Mouse (Mus musculus) heart, postnatal 0 days (tissue): Measurements from ENCODE around the gene Tmem131l. TPM values are rescaled to one million over a fixed set of nuclear protein-coding genes. Genes with fewer than 3 reads are reported as not detected.
"Not testable (repeated sequence)": the region's sequence is repeated elsewhere in the genome, so short reads cannot be mapped to it uniquely, and the experiment has no call there.

Experiments used
- ATAC-seq: fragments of 200-750 bp; cut with Nextera tagmentation; 2 replicates; pipeline ENCODE4 v1.8.0; 2017; ENCODE audit warnings: low read depth, moderate number of reproducible peaks, moderate library complexity; ENCODE audit not compliant: insufficient read depth
- DNase-seq: peaks from one replicate; pipeline ENCODE4 v3.0.0-alpha.2; 2016; ENCODE audit warnings: low spot score
- H3K27ac ChIP-seq: fragments of 300-500 bp; sonication (generic); 2 replicates; pipeline ENCODE4 v1.5.1; 2014; ENCODE audit warnings: low read depth, mild to moderate bottlenecking
- H3K27me3 ChIP-seq: fragments of 300-500 bp; sonication (generic); 2 replicates; pipeline ENCODE4 v1.6.1; 2014; ENCODE audit warnings: low read length, mixed read lengths; ENCODE audit not compliant: control insufficient read depth, insufficient read depth
- H3K36me3 ChIP-seq: fragments of 300-500 bp; sonication (generic); replicated peaks from 2 replicates; pipeline ENCODE4 v1.6.1; 2014; ENCODE audit warnings: low read length, mixed read lengths; ENCODE audit not compliant: control insufficient read depth, insufficient read depth
- H3K4me1 ChIP-seq: fragments of 300-500 bp; sonication (generic); 2 replicates; pipeline ENCODE4 v1.6.1; 2014; ENCODE audit warnings: antibody characterized with exemption; ENCODE audit not compliant: control insufficient read depth, insufficient read depth
- H3K4me2 ChIP-seq: fragments of 300-500 bp; sonication (generic); 2 replicates; pipeline ENCODE4 v1.6.1; 2014; ENCODE audit warnings: low read depth, mild to moderate bottlenecking, low read length, moderate library complexity
- H3K4me3 ChIP-seq: fragments of 300-500 bp; sonication (generic); 2 replicates; pipeline ENCODE4 v1.5.1; 2014; ENCODE audit warnings: low read depth, low read length
- H3K9ac ChIP-seq: fragments of 300-500 bp; sonication (generic); replicated peaks from 2 replicates; pipeline ENCODE4 v1.6.1; 2014; ENCODE audit warnings: low read depth, low read length, mixed read lengths
- H3K9me3 ChIP-seq: fragments of 300-500 bp; sonication (generic); replicated peaks from 2 replicates; pipeline ENCODE4 v1.6.1; 2016; ENCODE audit warnings: low read length; ENCODE audit not compliant: control insufficient read depth
- CTCF ChIP-seq: IDR thresholded peaks from 2 replicates; pipeline ENCODE4 v1.5.1; 2016; ENCODE audit warnings: antibody characterized with exemption, control low read depth, low read depth
- EP300 ChIP-seq: IDR thresholded peaks from 2 replicates; pipeline ENCODE4 v1.6.1; 2016; ENCODE audit warnings: antibody characterized with exemption, low read depth
- WGBS: fragments of 180-500 bp; shearing (Covaris S2); extraction: QIAGEN DNeasy Blood & Tissue Kit; methylation state at CpG from one replicate; pipeline ENCODE4 v1.1.7; 2014; 5-methylcytosine and 5-hydroxymethylcytosine counted together
- polyA plus RNA-seq: library from polyadenylated mRNA; unstranded; fragments of >200 nt; fragmentation: Nextera tagmentation; extraction: Ambion mirVana; gene quantifications from 2 replicates; pipeline ENCODE4 v1.2.1, GENCODE M21; 2015
- total RNA-seq: library from RNA; depleted of rRNA; stranded (reverse); fragments of >200 nt; gene quantifications from 2 replicates; pipeline ENCODE4 v1.2.3, GENCODE M21; 2014; ENCODE audit warnings: low replicate concordance

Tmem131l gene
- total and polyA plus RNA-seq, 2 experiments from 2014 or later: 16.5 to 32.6 TPM

DNA sequence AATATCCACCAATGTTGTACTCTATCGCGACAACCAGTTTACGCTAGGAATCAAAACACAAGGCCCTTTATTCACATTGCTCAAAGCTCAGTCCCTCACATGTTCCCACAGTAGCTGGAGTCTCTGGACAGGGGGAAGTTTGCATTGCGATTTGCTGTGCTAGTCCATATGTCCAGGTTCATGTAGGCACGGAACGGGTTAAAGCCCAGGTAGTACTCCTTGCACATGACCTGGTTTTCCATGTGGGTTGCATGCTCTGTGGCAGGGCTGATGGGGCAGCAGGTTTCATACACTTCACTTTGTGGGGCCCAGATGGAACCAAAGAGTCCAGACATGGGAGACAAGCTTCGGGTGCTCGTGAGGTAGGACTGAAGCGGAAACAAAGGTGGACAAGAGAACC, 141.7 kb downstream of the Tmem131l start:
- Histone ChIP-seq H3K27ac (no peak overlapping the region), H3K36me3 (peaks cover 49% of the 10 kb centered on the region), H3K4me2 (no peak overlapping the region), H3K4me3 (no peak overlapping the region), H3K4me1 (no peaks in the 10 kb centered on the region), H3K9ac (no peak overlapping the region), H3K27me3 (no peaks in the 10 kb centered on the region), H3K9me3 (no peaks in the 10 kb centered on the region)
- ATAC-seq (no peak), DNase-seq (no peak)
- 93% methylated on average over 9 of the region's 9 CpGs for WGBS
- TF ChIP-seq EP300: no peak
- no peak for TF ChIP-seq CTCF

DNA sequence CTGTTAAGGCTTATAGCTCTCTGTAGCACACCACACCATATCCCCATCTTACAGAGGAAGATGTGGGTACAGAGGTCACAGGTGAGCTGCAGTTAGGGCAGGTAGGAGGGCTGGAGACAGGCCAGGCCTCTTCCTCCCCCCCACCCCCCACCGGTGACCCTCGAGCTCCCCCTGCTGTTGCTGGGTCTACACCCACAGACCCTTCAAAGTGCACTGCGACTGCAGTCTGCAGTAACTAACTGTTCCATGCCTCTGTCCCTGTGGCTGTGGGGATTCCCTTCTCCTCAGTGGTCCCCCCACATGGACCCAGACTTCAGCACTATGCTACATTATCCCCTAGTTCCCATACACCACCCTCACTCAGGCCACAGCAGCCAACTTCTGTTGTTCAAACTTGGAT, 144.2 kb downstream of the Tmem131l start:
- Histone ChIP-seq H3K9ac (no peak overlapping the region), H3K27me3 (no peaks in the 10 kb centered on the region), H3K27ac (no peak overlapping the region), H3K4me1 (no peaks in the 10 kb centered on the region), H3K36me3 (peaks cover 32% of the 10 kb centered on the region), H3K9me3 (no peaks in the 10 kb centered on the region), H3K4me2 (no peak overlapping the region), H3K4me3 (no peak overlapping the region)
- no peak for ATAC-seq
- no peak for DNase-seq
- WGBS: 33% methylated on average over 3 of the region's 3 CpGs
- peak; percentile 23; the same call in 1 of the 2 replicates for TF ChIP-seq CTCF
- TF ChIP-seq EP300: no peak

DNA sequence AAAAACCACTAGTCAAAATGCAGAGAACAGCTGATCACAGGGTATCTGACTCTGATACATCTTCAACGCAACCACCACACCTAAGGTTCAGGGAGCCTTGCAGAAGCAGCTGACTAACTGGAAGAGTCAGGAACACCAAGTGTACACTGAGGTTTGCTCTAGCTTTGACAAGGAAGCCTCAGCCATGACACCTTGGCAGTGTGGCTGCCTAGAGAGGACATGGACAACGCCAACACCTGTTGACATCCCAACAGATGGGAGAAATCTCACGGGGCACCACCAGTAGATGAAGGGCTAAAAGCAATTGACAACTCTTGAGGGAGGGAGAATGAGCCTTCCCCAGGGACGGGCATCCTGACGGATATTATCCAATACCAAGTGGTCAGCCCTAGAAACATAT, 144.9 kb downstream of the Tmem131l start:
- TF ChIP-seq CTCF: no peak
- TF ChIP-seq EP300: no peak
- DNase-seq (no peak), ATAC-seq (no peak)
- H3K9me3 ChIP-seq: no peaks in the 10 kb centered on the region
- no peak overlapping the region for H3K4me2 ChIP-seq
- 86% methylated on average over 5 of the region's 5 CpGs for WGBS
- H3K4me1 ChIP-seq: no peaks in the 10 kb centered on the region
- no peaks in the 10 kb centered on the region for H3K27me3 ChIP-seq
- no peak overlapping the region for H3K4me3 ChIP-seq
- H3K36me3 ChIP-seq: peaks cover 25% of the 10 kb centered on the region
- H3K9ac ChIP-seq: no peak overlapping the region
- no peak overlapping the region for H3K27ac ChIP-seq

DNA sequence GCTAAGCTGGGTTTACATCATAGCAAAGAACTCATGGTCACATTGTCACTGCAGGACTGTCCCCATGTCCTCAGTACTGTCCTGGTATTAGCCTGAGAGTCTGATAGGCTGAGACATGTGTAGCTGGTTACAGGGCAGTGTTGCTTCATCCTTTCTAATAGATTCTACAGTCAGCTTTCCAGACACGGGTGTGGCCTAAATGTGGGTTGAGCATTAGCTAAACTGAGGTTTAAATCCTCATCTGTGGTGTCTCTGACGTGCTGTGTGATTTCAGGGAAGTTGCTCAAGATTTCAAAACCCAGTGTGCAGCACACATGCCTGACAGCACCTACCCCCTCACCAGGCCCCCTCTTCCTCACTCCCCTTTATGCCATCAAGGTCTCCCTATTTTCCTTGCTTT, 154.8 kb downstream of the Tmem131l start:
- Histone ChIP-seq H3K36me3 (no peaks in the 10 kb centered on the region), H3K4me1 (no peaks in the 10 kb centered on the region), H3K27ac (no peak overlapping the region), H3K27me3 (no peaks in the 10 kb centered on the region), H3K9ac (no peak overlapping the region), H3K9me3 (no peaks in the 10 kb centered on the region), H3K4me3 (no peak overlapping the region), H3K4me2 (no peak overlapping the region)
- TF ChIP-seq EP300 (no peak), CTCF (no peak)
- WGBS: 53% methylated on average over 2 of the region's 2 CpGs
- ATAC-seq (no peak), DNase-seq (no peak)

DNA sequence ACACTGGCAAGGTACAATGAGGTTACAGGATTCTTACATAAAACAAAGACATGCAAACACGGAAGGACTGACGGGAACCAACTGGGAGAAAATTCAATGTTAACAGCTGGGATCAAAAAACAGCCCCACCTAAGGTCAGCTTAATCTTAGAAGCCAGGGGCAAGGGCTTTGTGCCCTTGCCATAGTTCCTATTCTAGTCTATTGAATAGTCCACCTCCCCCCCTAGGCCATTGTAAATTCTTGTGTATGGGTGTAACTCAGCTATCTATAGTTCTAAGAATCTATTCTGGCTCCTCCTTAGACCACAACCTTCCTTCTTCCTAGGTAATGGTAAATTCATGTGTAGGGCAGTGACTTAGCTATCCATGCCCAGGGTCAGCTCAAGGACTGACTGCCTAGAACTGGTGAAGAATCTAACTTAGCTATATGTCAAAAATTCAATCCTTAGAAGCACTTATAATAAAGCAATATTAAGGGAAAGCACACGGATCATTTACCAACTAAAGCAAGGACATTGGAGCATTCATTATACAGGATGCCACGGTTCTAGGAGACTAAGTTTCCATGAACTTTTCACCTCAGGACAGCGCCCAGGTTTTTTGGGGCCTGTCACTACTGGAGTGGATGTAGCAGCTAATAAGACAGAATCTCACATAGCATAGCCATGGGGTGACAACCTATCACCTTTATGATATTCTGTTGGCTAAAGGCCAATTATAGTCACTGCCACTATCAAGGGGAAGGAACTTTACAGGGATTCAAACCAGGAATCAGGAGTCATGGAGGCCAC, 160.5 kb downstream of the Tmem131l start:
- not testable (repeated sequence) for ATAC-seq, H3K4me1 ChIP-seq
- 82% methylated on average over 5 of the region's 5 CpGs for WGBS

DNA sequence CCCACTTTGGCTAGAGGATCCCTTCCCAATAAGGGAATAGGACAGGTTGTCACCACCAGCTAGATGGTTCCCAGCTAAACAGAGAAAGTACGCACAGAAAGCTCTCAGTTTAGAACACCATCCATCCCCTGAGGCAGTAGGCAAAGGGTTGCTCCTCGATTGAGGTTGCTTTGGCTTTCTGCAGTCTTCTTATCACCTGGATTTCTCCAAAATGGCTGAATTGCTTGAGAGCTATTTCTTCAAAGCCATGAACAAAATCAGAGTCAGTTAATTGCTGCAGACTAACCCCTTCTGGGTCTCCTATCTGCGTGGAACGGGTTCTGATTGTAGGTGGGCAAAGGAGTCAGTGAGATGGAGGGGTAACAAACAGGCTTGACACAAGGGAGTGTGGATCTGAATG, 161.2 kb downstream of the Tmem131l start:
- TF ChIP-seq EP300 (no peak), CTCF (no peak)
- Histone ChIP-seq H3K9ac (no peak overlapping the region), H3K36me3 (no peaks in the 10 kb centered on the region), H3K4me2 (no peak overlapping the region), H3K27ac (no peak overlapping the region), H3K9me3 (no peaks in the 10 kb centered on the region), H3K4me1 (no peaks in the 10 kb centered on the region), H3K4me3 (no peak overlapping the region), H3K27me3 (no peaks in the 10 kb centered on the region)
- ATAC-seq (no peak), DNase-seq (no peak)
- WGBS: 84% methylated on average over 4 of the region's 4 CpGs

More for the DNA sequence above, 160.5 kb downstream of the Tmem131l start:
- H3K36me3 ChIP-seq, H3K27ac ChIP-seq, H3K4me3 ChIP-seq, H3K9me3 ChIP-seq, H3K4me2 ChIP-seq, H3K9ac ChIP-seq, DNase-seq, H3K27me3 ChIP-seq: not testable (repeated sequence)
